Mouse (Mus musculus) forebrain, embryonic 14.5 days (tissue): ENCODE results near the gene Dclre1c. TPM values are rescaled to one million over a fixed set of nuclear protein-coding genes. Genes with fewer than 3 reads are reported as not detected.

Experiments
- ATAC-seq: fragments of 200-750 bp; cut with Nextera tagmentation; 2 replicates; pipeline ENCODE4 v1.8.0; 2017; ENCODE audit warnings: mild to moderate bottlenecking, moderate library complexity
- DNase-seq: peaks from one replicate; pipeline ENCODE4 v3.0.0-alpha.2; 2015; ENCODE audit warnings: low spot score
- H3K27ac ChIP-seq: fragments of 300-500 bp; sonication (generic); 2 replicates; pipeline ENCODE4 v1.5.1; 2014; ENCODE audit warnings: low read depth, mild to moderate bottlenecking, control low read depth, low read length, moderate library complexity
- H3K27me3 ChIP-seq: fragments of 300-500 bp; sonication (generic); replicated peaks from 2 replicates; pipeline ENCODE4 v1.6.1; 2014; ENCODE audit warnings: low read length, control low read depth, mixed read lengths; ENCODE audit not compliant: control insufficient read depth, insufficient read depth
- H3K36me3 ChIP-seq: fragments of 300-500 bp; sonication (generic); 2 replicates; pipeline ENCODE4 v1.6.1; 2014; ENCODE audit warnings: low read length, control low read depth; ENCODE audit not compliant: control insufficient read depth, insufficient read depth
- H3K4me1 ChIP-seq: fragments of 300-500 bp; sonication (generic); 2 replicates; pipeline ENCODE4 v1.6.1; 2014; ENCODE audit warnings: antibody characterized with exemption, low read length, control low read depth; ENCODE audit not compliant: control insufficient read depth, insufficient read depth
- H3K4me2 ChIP-seq: fragments of 300-500 bp; sonication (generic); 2 replicates; pipeline ENCODE4 v1.6.1; 2014; ENCODE audit warnings: mild to moderate bottlenecking, control low read depth, low read length
- H3K4me3 ChIP-seq: fragments of 300-500 bp; sonication (generic); 2 replicates; pipeline ENCODE4 v1.5.1; 2014; ENCODE audit warnings: low read depth, low read length, control low read depth
- H3K9ac ChIP-seq: fragments of 300-500 bp; sonication (generic); 2 replicates; pipeline ENCODE4 v1.6.1; 2014; ENCODE audit warnings: mild to moderate bottlenecking, low read length, control low read depth, moderate library complexity
- H3K9me3 ChIP-seq: fragments of 300-500 bp; sonication (generic); replicated peaks from 2 replicates; pipeline ENCODE4 v1.6.1; 2016; ENCODE audit warnings: low read length, control low read depth, mixed read lengths; ENCODE audit not compliant: control insufficient read depth
- WGBS: fragments of 180-500 bp; shearing (Covaris S2); extraction: QIAGEN DNeasy Blood & Tissue Kit; methylation state at CpG from one replicate; pipeline ENCODE4 v1.1.7; 2014; 5-methylcytosine and 5-hydroxymethylcytosine counted together
- polyA plus RNA-seq: library from polyadenylated mRNA; unstranded; fragments of >200 nt; fragmentation: Nextera tagmentation; extraction: Ambion mirVana; gene quantifications from 2 replicates; pipeline ENCODE4 v1.2.1, GENCODE M21; 2014

Dclre1c gene
- polyA plus RNA-seq, 1 experiment from 2014 or later, result 7.8 TPM

DNA sequence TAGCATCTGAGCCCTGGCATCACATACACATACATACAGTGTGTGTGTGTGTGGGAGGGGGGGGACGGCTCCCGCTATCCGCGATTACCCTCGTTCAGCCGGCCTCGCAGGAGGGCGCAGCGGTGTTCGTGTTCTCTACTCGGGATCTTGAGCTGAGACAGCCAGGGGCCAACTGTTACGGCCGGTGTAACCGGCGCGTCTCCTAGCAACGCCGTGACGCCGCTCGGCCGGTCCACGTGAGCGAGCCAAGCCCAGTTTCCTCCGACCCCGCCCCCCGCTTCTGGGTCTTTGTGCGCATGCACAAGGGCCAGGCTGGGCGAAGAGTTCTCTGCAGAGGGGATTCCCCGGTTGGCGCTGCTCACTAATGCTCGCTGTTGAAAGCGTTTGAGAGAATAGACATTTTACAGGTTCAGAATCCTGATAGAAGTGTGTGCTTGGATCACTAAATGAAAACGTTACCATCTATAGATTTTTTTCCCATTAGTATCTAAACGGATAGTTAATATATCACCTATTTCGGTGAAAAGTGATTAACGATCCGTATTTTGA, 5.0 kb upstream of the Dclre1c start:
- DNase-seq, result peak; percentile 96
- H3K4me3 ChIP-seq, result peak overlapping the region; percentile 51
- WGBS, result 1% methylated on average over 38 of the region's 38 CpGs
- ATAC-seq, result peak; percentile 94
- H3K4me1 ChIP-seq, result peaks cover 2% of the 10 kb centered on the region; the same call in 1 of the 2 replicates
- no peaks in the 10 kb centered on the region for H3K9me3 ChIP-seq
- H3K27me3 ChIP-seq, result 0 out of 2 replicates have a peak, but pooled peaks cover 5% of the 10 kb centered on the region
- H3K36me3 ChIP-seq, result no peaks in the 10 kb centered on the region
- no peak overlapping the region for H3K27ac ChIP-seq
- H3K9ac ChIP-seq, result peak overlapping the region; percentile 53
- peak overlapping the region; percentile 68 for H3K4me2 ChIP-seq

DNA sequence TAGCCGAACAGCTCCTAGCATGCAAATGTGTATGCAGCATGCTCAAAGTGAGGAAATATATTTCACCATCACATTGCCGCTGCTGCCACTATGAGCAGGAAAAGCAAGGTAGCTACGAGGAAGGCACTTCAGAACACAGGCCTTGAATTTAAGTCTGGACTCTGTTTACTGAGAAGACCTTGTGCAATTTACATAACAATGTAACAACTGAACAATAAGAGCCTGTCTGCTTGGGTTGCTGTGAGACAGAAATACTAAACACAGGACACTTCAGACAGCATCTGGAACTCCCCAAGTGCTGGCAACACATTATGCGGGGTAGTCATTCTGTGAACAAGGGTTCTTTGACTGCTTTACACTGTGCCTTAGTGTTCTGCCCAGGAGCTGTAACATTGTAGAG, 3.8 kb upstream of the Dclre1c start:
- 0 out of 2 replicates have a peak, but pooled peaks cover 5% of the 10 kb centered on the region for H3K27me3 ChIP-seq
- no peak overlapping the region for H3K9ac ChIP-seq
- no peak overlapping the region for H3K4me2 ChIP-seq
- H3K4me1 ChIP-seq, result peaks cover 8% of the 10 kb centered on the region
- H3K27ac ChIP-seq, result no peak overlapping the region
- no peaks in the 10 kb centered on the region for H3K36me3 ChIP-seq
- H3K9me3 ChIP-seq, result no peaks in the 10 kb centered on the region
- no peak overlapping the region for H3K4me3 ChIP-seq
- no peak for ATAC-seq
- DNase-seq, result peak; percentile 16
- 41% methylated on average over 4 of the region's 4 CpGs for WGBS

DNA sequence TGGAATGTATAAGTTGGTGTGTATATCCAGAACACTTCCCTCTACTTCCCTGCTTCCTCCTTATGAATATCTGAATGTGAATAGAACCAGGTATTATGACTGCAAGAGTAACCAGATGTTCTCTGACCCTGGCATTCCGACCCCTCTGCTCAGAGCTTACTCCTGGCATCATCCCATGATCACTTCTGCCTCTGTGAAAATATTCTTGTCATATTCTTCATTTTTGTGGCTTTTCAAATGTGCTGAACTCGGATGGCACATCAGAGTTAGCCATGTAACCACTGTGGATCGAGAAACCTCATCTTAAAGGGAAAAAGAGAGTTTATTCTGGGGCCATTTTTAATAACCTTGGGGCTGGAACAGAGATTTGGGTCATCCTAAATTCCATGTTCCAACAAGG, 1.4 kb upstream of the Dclre1c start, which contains the start of gene Meig1:
TSS of gene Meig1 (minus strand) at position 101 of the 400 bp plus-strand sequence.
- 66% methylated on average over 3 of the region's 3 CpGs for WGBS
- Histone ChIP-seq H3K9ac (no peak within 1 kb of the TSS), H3K4me1 (peaks cover 8% of the 10 kb centered on the region), H3K4me2 (no peak within 1 kb of the TSS), H3K9me3 (no peaks in the 10 kb centered on the region), H3K27ac (no peak within 1 kb of the TSS), H3K27me3 (no peaks in the 10 kb centered on the region), H3K36me3 (0 out of 2 replicates have a peak, but pooled peaks cover 3% of the 10 kb centered on the region), H3K4me3 (0 out of 2 replicates have a peak within 1 kb of the TSS, but pooled peaks have one; percentile 71)
- ATAC-seq (no peak), DNase-seq (no peak)

DNA sequence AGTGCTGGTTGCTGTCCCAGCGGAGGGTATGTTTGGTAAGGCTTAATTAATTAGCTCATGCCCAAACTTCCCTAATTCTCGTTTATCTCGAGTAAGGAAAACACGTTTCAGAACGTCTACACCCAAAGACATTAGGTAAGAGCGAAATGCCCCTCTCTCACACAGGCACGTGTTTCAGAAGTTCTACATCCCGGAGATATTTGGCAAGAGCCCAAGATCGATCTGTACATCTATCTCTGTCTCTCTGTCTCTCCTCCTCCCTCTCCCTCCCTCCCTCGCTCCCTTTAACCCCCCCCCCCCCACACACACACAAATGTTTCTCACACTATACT, 614 bp downstream of the Dclre1c start:
- WGBS, result 10% methylated on average over 9 of the region's 10 CpGs
- peaks cover 3% of the 10 kb centered on the region; the same call in 1 of the 2 replicates for H3K36me3 ChIP-seq
- peak overlapping the region; percentile 90 for H3K4me2 ChIP-seq
- H3K4me3 ChIP-seq, result peak overlapping the region; percentile 71
- H3K4me1 ChIP-seq, result peaks cover 8% of the 10 kb centered on the region
- peak; percentile 13 for DNase-seq
- no peaks in the 10 kb centered on the region for H3K27me3 ChIP-seq
- ATAC-seq, result no peak
- H3K9ac ChIP-seq, result peak overlapping the region; percentile 67
- H3K9me3 ChIP-seq, result no peaks in the 10 kb centered on the region
- H3K27ac ChIP-seq, result no peak overlapping the region

DNA sequence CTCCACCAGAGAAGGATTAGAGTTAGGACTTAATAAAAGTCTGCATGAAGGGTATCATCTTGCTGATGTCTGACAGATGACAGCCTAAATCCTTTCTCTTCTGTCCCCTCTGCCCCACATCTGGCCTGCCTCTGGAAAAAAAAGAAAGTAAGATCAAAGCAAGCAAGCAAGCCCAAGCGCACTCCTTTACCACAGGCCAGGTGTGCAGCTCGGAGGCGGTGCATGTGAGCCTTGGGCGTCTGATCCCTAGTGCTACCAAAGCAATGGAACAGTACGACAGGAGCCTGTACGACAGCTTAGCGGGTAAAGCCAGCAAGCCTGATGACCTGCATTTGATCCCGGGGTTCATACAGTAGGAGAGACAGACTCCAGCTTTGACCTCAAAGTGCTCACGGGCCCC, 7.0 kb downstream of the Dclre1c start:
- Histone ChIP-seq H3K4me1 (no peaks in the 10 kb centered on the region), H3K36me3 (peaks cover 3% of the 10 kb centered on the region; the same call in 1 of the 2 replicates), H3K4me3 (no peak overlapping the region), H3K27ac (no peak overlapping the region), H3K4me2 (no peak overlapping the region), H3K9ac (no peak overlapping the region), H3K9me3 (no peaks in the 10 kb centered on the region), H3K27me3 (no peaks in the 10 kb centered on the region)
- DNase-seq (no peak), ATAC-seq (no peak)
- WGBS, result 93% methylated on average over 9 of the region's 9 CpGs

DNA sequence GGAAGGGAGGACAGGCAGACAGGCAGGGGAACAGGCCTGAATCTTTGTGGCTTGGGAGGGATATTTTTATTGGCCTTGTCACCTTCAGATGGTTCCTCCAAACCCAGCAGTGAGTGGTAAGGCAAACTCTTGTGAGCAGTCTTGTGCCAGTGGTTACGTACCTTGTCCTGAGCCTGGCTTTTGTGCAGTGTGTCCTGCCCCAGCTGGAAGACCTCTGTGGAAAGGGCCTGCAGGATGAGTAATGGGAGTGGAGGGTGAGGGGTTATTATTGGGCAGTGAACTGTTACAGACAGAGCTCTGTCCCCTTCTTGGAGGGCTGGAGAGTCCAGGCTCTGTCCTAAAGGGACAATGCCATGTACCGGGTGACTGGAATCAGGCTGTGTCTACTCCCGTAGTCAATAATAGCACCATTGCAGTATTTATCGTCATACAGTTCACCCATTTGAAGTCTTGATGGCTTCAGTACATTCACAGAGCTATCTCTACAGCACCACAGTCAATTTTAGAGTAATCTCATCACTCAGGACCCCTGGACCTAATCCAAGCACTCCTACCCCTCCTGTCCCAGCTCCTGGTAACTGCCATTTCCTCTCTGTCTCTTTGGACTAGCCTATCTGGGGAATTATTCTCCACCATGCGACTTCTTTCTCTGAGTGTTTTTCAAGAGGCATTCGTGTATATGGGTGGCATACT, 11.6 kb downstream of the Dclre1c start:
- Histone ChIP-seq H3K27ac (no peak overlapping the region), H3K9ac (no peak overlapping the region), H3K27me3 (no peaks in the 10 kb centered on the region), H3K4me3 (no peak overlapping the region), H3K9me3 (no peaks in the 10 kb centered on the region), H3K4me1 (no peaks in the 10 kb centered on the region), H3K36me3 (peaks cover 9% of the 10 kb centered on the region), H3K4me2 (no peak overlapping the region)
- ATAC-seq, result no peak
- 87% methylated on average over 6 of the region's 6 CpGs for WGBS
- DNase-seq, result no peak

DNA sequence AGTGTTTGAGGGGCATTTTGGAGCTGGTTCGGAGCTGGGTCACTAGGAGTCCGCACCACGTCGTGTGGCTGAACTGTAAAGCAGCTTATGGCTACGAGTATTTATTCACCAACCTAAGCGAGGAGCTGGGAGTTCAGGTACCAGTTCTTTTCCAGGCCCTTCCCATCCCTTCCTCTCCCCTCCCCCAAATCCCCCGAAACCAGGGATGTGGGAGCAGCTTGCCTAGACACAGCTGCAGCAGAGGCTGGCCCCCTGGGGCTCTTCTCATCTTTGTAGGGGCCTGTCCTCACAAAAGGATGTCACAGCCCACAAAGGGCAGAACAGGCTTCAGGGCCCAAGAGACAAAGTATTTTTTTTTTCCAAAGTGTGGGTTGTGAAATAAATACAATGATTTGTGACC, 14.0 kb downstream of the Dclre1c start:
- no peak overlapping the region for H3K27ac ChIP-seq
- 35% methylated on average over 7 of the region's 7 CpGs for WGBS
- H3K9me3 ChIP-seq, result no peaks in the 10 kb centered on the region
- H3K4me2 ChIP-seq, result no peak overlapping the region
- no peaks in the 10 kb centered on the region for H3K4me1 ChIP-seq
- H3K4me3 ChIP-seq, result no peak overlapping the region
- no peak for DNase-seq
- H3K36me3 ChIP-seq, result peaks cover 21% of the 10 kb centered on the region
- no peak for ATAC-seq
- no peaks in the 10 kb centered on the region for H3K27me3 ChIP-seq
- H3K9ac ChIP-seq, result no peak overlapping the region

DNA sequence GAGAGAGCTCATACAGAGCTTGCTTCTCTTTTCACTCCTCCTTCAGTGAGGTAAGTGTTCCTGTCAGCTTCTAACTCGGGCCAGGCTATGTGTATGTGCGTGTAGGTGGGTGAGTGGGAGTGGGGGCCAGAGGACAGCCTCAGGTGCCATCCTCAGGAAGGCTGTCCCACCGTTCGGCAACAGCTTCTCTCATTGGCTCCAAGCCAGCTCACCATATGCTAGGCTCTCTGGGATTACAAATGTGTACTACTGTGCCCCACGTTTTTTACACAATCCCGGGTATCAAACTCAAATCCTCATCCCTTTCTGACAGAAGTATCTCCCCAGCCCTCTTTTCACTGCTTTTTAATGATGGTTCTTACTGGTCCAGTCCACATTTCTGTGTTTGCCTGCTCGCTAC, 20.3 kb downstream of the Dclre1c start:
- Histone ChIP-seq H3K9me3 (no peaks in the 10 kb centered on the region), H3K4me3 (no peak overlapping the region), H3K4me1 (no peaks in the 10 kb centered on the region), H3K27me3 (no peaks in the 10 kb centered on the region), H3K27ac (no peak overlapping the region), H3K36me3 (peaks cover 34% of the 10 kb centered on the region), H3K9ac (no peak overlapping the region), H3K4me2 (no peak overlapping the region)
- DNase-seq (peak; percentile 32), ATAC-seq (no peak)
- 65% methylated on average over 7 of the region's 7 CpGs for WGBS

DNA sequence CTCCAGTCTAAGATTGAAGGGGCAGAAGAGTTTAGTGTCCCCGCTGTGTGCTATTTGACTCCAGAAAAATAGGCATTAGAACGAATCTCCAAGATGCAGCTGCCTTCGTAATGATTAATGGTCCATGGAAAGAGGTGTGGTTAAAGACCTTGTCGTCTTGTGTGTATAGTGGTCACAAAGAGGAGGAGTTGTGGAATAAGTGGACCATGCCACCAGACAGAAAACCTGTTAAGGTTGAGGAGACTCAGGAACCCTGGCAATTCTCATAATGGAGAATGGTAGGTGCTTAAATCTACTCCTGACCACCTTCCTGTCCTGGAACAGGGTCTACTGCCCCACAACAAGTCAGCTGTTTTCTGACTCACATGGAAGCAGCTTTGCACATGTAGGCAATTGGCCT, 22.1 kb downstream of the Dclre1c start:
- Histone ChIP-seq H3K4me3 (no peak overlapping the region), H3K4me2 (no peak overlapping the region), H3K9me3 (no peaks in the 10 kb centered on the region), H3K9ac (no peak overlapping the region), H3K36me3 (peaks cover 36% of the 10 kb centered on the region), H3K4me1 (no peaks in the 10 kb centered on the region), H3K27me3 (no peaks in the 10 kb centered on the region), H3K27ac (no peak overlapping the region)
- DNase-seq, result no peak
- ATAC-seq, result no peak
- WGBS, result 91% methylated on average over 4 of the region's 4 CpGs
